Mouse (Mus musculus) mature B cell (primary cell): ENCODE data around the gene Gm10142.
"Not testable (repeated sequence)": the region's sequence is repeated elsewhere in the genome, so short reads cannot be mapped to it uniquely, and the experiment has no call there.

ENCODE experiments used
- in situ Hi-C: fragments of 300-500 bp; cut with MboI; formaldehyde crosslinking; loops from 2 replicates; pipeline ENCODE4 v1.14.3; 2019

The Gm10142 gene

DNA sequence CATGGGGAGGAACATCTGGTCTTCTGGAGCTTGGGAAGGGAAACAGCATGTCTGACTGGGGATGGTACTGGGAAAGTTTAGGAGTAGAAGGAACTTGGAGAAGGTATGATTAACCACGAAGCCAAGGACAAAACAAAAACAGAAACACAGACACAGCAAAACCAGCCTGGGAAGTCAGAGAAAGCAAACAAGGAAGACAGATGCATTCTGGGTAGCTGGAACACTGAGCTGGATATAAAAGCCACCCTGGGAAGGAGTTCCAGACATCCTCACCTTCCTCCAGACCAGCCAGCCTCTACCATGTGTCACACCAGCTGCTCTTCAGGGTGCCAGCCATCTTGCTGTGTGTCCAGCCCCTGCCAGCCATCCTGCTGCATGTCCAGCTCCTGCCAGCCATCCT lies at the start of gene Gm10142:
Gene Gm10142, plus strand, starts transcription at position 301 of the 400 bp plus-strand sequence.
- in situ Hi-C loops: no loop called here

DNA sequence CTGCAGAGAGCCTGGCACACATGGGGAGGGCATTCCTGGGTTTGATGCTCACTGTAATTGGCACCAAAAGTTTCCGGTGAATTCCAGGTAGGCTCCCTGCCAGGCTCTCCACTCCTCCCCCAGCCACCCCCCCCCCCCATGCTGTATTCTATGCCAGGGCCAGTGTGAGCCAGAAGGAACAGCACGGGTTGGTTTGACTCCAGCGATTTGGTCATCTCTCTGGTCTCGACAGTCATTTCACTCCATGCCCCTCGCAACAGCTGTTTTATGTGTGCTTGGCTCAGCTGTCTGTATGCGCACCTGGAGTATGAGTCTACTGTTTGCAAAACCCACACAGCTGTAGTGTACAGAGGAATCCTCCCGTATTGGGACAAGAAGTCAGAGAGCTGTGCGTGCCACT lies 49.3 kb upstream of the Gm10142 start:
- in situ Hi-C loops: no loop called here

DNA sequence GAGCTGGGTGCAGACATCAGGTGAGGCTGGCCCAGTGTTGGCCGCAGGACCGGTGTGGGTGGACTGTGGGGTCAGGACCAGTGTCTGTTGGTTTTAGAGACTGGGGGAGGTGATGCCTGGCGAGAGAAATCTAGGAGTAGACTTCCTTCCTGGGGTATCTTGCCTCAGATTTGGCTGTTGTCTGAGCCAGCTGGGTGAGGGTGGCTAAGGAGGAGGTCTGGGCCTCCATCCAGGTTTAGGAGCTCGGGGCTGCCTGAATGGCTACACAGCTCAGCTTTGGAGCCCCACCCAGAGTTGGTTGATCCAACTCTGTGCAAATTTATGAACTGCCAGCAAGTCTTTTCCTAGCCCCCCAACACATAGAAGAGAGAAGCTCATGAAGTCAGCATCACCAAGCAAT lies 48.2 kb upstream of the Gm10142 start:
- in situ Hi-C loops: no loop called here

DNA sequence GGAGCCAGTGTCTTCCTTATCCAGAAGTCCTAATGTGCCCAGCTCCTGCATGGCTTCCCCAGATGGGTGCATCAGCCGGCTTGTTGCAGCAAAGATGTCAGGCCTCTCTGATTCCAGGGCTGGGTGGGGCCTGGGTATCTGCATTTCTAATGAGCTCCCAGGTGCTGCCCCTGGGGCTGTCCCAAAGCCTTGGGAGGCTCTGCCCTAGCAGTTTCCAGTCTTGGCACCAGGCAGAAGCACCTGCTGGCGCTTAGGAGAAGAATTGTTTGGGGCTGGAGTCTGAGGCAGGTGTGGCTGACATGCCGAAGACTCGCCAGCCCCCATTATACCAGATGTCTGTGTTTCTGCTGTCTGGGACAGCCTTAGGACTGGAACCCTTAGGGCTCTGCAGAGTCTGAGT lies 44.9 kb upstream of the Gm10142 start:
- in situ Hi-C loops: no loop called here

DNA sequence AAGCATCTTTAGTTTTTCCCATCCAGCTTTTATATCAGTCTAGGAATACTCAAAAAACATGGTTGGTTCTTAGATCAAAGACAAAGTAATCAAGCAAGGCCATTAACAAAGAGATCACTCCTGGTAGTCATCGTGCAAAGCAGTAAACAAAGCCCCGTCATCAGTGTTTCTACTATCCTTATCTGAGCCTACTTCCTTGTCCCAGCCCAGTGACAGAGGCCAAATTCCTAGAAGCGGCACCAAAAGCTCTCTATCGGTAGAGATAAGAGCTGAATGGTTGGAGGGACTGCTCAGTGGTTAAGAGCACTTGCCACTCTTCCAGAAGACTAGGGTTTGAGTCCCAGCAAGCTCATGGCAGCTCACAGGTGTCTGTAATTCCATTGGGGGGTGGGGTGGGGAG lies 44.1 kb upstream of the Gm10142 start:
- in situ Hi-C loops: no loop called here

DNA sequence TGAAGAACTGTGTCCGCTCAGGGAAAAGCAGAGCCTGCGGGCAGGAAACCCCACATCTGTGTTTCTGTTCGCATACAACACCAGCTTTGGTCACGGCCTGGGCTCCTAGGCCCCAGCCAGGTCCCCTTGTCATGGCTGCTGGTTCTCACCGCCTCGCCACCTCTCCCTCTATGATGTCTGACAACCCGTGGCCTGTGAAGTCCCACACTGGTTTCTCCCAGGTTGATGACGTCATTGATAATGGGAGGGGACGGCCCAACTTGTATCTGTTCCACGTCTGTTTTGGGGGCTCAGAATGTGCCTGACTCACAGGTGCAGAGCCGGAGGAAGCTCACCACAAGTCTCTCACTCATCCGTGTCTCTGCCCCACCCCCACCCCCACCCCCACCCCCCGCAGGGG lies 41.8 kb upstream of the Gm10142 start:
- in situ Hi-C loops: no loop called here

DNA sequence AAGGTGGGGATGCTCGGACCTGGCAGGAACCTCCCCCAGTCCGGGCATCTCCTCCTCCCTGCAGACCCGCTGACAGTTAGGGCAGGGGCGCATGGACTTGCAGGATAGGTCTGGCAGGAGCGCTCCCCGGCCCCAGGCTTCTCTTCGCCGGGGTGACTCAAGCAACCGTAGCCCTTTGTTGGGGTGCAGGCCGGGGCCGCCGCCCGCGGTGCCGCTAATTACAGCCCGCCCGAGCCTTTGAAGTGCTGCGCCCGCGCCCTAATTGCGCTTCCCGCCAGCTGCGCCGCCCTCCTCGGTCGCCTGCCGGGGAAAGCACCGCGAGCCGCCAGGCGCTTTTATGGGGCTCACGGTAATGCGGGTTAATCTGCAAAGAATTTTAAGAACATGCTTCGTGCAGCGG lies 38.0 kb upstream of the Gm10142 start:
- in situ Hi-C loops: no loop called here

DNA sequence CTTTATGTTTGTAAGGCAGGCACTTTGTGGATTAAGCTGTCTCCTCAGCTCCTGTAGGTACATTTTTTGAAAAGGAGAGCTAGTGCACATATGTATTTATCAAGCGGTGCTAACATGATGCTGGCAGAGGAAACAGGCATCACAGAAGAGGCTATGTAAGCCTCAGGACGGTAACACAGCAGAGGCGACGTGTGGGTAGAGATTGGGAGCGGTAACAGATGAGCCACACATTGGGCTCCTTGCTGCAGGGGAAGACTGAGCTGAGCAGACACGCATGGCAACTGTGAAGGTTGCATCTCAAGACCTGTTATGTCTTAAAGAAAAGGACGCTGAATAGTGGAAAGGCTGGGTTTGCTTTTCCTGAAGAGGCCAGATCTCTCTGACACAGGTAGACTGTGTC lies 32.6 kb upstream of the Gm10142 start:
- in situ Hi-C loops: no loop called here

DNA sequence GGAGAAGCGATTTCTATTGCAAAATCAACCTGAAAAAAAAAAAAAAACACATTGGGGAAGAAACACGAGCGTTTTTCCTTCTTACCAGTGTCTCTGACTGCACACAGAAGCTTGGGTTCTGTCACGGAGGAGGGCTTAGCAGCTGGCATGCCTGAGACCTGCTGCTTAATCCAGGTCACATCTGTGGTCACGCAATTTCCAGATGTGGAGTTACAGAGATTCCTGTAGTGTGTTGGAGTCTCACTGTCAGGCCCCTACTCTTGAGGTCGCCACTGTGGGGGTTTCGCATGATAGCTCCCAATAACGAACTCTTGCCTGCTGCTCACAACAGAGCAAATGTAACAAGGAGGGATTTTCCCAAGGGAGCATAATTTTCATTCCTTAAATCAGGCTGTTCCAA lies 31.4 kb upstream of the Gm10142 start:
- in situ Hi-C loops: no loop called here

DNA sequence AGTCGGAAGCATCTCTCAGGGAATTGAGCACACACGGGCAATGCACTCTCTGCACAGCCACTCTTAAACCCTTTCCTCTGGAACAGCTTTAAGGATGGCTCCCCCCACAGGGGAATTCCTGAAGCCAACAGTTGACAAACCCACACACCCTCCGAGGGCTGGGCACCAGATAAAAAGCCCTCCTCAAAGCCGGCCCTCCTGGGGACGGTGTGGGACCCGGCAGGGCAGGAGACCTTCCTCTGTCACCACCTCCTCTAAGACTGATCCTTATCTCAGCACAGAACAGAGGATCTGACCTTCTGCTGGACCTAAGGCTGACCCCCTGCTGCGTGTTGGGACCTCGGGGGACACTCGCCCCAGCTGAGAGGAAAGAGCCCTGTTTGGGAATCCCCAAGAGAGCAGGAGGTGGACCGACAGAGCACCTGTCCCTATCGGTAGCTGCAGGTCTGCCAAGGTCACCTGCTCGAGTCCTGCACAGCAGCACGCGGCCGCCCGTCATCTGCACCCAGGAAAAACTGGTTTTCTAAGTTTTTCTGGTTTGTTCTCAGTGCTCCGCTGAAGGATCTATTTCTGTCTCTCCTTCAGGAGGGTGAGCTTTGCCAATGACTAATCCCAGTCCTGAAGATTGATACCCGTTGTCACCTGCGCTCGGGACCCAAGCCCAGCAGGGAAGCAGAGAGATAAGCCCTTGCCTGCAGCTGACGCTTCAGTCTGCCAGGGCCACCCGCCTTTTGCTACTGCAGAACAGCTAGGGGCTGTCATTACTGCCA lies 29.5 kb upstream of the Gm10142 start, which contains the start of gene Tspear:
Gene Tspear, plus strand, starts transcription at position 675 of the 770 bp plus-strand sequence.
- in situ Hi-C loops: no loop called here

DNA sequence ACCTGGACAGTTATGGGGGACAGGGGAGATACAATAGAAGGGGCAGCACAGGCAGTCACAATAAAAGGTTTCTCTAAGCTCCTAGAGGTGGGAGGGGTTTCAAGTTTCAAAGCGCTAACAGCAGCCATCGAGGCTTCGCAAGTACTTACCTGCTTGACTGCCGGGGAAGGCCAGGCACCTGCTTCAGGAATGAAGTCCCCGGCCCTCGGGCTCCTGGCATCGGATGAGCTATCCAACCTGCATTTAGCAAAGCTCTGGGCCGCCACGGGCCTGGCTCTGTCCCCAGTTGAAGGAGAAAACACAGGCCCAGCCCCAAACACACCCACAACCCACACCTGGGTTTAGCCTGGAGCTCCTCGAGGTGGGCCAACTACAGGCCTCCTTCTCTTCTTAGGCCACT lies 28.6 kb upstream of the Gm10142 start:
- in situ Hi-C loops: no loop called here

DNA sequence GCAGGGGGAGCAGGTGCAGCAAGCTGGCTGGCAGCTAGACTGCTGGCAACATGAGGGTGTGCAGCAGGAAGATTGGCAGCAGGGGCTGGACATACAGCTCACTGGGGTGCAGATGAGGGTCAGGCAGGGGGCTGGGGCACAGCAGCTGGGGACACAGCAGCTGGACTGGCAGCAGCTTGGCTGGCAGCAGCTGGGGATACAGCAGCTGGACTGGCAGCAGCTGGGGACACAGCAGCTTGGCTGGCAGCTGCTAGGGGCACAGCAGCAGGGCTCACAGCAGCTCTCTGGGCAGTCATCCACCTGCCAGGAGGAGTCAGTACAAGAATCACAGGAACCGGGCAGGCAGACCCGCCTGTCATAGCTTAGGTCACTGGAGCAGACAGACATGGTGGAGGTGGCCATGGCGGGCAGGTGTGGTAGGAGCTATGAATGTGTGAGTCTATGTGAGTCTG lies 25.2 kb upstream of the Gm10142 start, which contains the start of gene Gm19402:
Gene Gm19402, minus strand, starts transcription at position 402 of the 452 bp plus-strand sequence.
- in situ Hi-C loops: not testable (repeated sequence)

DNA sequence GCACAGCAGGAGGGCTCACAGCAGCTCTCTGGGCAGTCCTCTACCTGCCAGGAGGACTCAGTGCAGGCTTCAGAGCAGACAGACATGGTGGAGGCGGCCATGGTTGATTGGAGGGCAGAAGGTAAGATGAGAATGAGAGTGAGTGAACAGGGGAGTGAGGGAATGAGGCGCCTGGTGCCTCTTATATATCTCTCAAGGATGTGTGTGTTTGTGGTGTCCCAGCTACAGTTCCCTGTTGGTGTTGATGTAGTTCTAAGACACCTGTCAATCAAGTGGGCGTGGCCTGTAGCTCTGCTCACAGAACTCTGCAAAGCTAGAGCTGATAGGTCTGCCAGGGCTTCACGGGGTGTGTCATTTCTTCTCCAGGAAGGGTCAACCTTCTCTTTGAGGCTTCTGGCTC lies 18.5 kb upstream of the Gm10142 start, which contains the start of gene Gm9508:
Gene Gm9508, minus strand, starts transcription at position 101 of the 400 bp plus-strand sequence.
- in situ Hi-C loops: no loop called here

DNA sequence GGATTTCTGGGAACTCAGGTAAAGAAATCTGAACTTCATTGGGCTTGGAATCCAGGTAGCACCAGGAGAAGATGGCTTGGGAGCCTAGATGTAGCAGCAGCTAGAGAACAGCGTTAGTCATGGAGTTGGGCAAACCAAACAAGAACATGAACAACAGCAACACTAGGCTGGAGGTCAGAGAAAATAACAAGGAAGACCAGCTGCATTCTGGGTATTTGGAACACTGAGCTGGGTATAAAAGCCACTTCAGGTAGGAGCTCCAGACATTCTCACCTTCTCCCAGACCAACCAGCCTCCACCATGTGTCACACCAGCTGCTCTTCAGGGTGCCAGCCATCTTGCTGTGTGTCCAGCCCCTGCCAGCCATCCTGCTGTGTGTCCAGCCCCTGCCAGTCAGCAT lies 9.3 kb upstream of the Gm10142 start, which contains the start of gene Gm10272:
Gene Gm10272, plus strand, starts transcription at position 301 of the 400 bp plus-strand sequence.
- in situ Hi-C loops: no loop called here

DNA sequence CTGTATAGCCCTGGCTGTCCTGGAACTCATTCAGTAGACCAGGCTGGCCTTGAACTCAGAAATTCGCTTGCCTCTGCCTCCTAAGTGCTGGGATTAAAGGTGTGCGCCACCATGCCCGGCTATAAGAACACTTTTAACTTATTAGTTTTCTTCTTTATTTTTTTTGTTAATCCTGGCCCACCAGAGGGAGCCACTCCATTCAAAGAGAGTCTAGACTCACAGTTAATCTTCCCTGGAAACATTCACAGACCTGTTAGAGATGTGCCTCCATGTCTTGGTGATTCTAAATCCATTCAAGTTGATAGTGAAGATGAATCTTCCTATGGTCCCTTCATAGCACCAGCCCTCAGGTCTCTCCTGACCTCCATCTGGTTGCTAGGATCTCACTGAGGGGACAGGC lies 5.8 kb upstream of the Gm10142 start:
- in situ Hi-C loops: no loop called here

DNA sequence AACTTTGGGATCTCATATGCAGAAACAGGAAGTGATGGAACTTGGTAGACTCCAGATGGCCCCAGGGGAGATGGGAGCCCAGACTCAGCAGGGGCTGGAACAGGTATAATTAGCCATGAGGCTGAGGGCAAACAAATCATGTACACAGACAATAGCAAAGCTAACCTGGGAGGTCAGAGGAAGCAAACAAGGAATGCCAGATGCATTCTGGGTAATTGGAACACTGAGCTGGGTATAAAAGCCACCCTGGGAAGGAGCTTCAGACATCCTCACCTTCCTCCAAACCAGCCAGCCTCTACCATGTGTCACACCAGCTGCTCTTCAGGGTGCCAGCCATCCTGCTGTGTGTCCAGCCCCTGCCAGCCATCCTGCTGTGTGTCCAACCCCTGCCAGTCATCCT lies 4.5 kb upstream of the Gm10142 start, which contains the start of gene Gm10024:
Gene Gm10024, plus strand, starts transcription at position 301 of the 400 bp plus-strand sequence.
- in situ Hi-C loops: not testable (repeated sequence)

DNA sequence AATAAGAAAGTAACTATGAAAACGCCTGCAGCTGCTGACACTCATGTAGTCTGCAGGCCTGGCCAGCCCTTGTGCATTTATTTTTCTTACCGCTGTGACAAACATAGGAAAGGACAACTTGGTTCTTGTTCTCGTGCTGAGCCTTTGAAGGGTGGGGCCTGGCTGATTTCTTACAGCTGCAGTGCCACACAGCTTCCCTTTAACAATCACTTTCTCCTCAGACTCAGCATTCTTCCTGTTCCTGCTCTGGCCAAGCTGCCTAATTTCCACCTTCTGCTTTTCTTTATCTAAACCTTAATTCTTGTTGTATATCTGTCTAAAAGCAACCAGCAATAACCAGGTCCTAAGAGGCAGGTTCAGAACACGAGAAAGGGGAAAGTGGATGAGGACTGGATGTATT lies 1.9 kb upstream of the Gm10142 start:
- in situ Hi-C loops: no loop called here

DNA sequence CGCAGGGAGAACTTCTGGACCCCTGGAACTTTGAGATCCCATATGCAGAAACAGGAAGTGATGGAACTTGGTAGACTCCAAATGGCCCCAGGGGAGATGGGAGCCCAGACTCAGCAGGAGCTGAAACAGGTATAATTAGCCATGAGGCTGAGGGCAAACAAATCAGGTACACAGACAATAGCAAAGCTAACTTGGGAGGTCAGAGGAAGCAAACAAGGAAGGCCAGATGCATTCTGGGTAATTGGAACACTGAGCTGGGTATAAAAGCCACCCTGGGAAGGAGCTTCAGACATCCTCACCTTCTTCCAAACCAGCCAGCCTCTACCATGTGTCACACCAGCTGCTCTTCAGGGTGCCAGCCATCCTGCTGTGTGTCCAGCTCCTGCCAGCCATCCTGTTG lies 4.7 kb downstream of the Gm10142 start, which contains the start of gene Krtap12-1:
Gene Krtap12-1, plus strand, starts transcription at position 301 of the 400 bp plus-strand sequence.
- in situ Hi-C loops: not testable (repeated sequence)

DNA sequence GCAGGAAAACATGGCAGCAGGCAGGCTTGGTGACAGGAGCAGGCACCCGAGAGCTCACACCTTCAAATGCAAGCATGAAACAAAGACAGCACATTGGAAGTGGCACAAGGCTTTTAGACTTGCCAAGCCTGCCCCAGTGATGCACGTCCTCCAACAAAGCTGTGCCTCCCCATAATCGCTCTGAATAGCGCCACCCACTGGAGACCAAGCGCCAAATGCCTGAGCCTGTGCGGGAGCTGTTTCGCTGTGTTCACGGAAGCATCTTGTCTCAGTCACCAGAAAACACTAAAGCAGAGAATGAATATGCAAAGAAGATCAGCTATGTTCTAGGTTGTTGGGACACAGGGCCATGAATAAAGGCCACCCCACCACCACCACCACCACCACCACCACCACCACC lies 9.2 kb downstream of the Gm10142 start:
- in situ Hi-C loops: no loop called here

DNA sequence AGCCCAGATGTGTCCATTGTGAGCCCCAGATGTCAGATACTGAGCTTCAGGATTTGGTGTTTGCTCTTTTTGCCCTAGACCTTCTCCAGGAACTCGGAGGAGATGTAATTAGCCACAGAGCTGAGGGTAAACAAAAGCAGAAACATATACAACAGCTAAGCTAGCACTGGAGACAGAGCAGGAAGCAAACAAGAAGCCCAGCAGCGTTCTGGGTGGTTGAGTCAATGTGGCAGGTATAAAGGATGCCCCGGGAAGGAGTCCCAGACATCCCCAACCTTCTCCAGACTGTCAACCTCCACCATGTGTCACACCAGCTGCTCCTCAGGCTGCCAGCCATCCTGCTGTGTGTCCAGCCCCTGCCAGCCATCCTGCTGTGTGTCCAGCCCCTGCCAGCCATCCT lies 10.6 kb downstream of the Gm10142 start, which contains the start of gene Gm10100:
Gene Gm10100, plus strand, starts transcription at position 301 of the 400 bp plus-strand sequence.
- in situ Hi-C loops: no loop called here

DNA sequence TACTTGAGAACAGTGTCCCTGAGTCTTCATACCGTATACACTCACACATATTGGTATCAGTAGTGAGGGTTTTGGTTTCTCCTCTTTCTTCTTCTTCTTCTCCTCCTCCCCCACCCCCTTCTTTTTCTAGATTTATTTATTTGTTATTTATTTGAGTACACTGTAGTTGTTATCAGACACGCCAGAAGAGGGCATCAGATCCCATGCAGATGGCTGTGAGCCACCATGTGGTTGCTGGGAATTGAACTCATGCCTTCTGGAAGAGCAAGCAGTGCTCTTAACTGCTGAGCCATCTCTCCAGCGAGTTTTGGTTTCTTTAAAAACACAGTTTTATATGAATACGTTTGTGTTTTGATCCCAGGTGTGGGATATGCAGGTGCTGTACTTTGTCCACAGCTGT lies 12.7 kb downstream of the Gm10142 start:
- in situ Hi-C loops: no loop called here

DNA sequence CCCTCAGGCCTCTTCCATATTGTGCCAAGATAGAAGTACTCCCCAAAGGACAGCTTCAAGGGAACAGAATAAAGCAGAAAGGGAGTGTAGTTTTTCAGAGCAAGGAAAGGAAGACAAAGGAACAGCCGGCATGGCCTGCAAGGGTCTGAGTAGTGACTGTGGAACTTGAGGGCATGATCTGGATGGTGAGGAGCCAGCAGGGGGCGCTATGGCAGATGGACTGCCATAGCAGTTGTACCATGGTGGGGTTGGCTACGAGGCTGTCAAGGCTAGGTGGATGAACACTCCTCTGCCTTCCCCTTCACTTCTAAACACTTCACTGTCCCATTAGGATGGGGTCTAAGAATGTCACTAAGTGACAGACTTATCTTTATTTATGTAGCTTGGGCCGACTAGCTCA lies 13.6 kb downstream of the Gm10142 start:
- in situ Hi-C loops: no loop called here

DNA sequence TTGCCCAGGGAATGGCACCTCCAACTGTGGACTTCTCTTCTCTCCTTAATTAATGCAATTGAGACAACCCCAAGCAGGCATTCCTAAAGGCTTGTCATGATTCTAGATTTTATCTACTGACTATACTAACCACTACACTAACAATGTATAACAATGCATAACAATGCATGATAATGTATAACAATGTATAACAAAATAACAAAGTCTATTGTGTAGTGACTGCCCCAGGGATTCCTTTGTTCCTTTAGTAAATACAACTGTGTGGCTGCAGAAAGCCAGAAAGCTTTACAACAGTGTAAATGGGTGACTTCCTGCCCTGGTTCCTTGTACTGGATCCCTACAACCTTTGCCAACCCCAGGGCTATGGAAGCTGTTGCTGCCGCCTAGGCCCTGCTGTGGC lies 20.3 kb downstream of the Gm10142 start:
- in situ Hi-C loops: no loop called here
